Mouse (Mus musculus) retina, postnatal 1 day (tissue): Measurements from ENCODE around the gene Gm20767.
"Not testable (repeated sequence)": the region's sequence is repeated elsewhere in the genome, so short reads cannot be mapped to it uniquely, and the experiment has no call there.

Source experiments
- DNase-seq: peaks from one replicate; pipeline ENCODE4 v3.0.0-alpha.2; 2012

Gene Gm20767

GRCm38 (mm10) chr13:120139946-120140345, at the start of gene Gm20767:
TSS of gene Gm20767 (plus strand) at chr13:120140246.
- DNase-seq, result not testable (repeated sequence)

DNA sequence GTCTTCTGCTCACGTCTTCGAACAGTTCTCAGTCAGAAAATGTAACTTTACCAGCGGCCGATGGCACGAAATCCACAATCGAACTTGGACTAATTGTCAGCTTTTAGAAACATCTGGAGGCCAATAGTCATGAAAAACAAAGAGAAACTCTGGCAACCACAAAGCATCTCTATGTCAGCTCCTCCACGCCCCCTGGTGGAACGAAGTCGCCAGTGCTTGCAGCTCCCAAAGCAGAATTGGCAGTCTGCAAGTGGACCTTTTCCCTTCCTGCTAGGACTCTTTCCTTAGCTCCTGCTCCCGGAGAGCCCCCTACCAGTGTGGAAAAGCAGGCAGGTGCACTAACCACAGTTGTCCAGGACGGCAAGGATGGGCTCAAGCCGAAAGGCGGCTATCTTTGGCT, 47.1 kb upstream of the Gm20767 start:
- not testable (repeated sequence) for DNase-seq

DNA sequence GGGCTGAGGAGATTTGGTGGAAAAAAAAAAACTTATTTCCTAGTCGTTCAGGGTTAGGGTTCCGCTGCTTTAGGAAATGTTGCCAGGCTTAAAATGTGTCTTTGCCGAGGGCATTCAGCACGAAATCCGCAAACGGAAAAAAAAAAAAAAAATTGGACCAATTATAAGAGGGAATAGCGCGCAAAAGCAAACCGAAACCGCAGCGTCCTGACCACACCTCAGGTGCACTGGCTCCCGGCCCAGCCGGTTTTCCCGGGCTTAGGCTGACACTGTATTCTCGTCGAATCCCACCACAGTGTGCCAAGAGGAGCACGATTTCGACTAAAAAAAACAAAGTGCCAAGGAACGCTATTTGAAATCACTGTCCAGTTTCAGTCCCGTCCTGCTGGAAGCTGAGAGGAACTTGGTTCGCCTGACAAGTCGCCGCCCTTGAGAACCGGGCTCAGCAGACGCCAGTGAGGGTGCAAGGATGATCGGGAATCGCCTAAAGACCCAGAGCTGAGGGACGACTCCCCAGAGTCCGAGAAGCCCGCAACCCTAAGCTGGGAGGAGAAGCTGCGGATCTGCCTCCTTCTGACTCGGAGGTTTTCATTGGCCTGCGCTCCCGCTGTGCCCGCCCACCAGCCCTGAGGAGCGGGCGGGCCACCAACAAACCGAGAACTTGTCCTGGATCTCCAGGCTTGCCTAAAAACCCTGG, 43.7 kb upstream of the Gm20767 start:
- DNase-seq, result peak; percentile 23

- not testable (repeated sequence) for DNase-seq
Observed at GRCm38 (mm10) chr13:120096938-120097256, 43.1 kb upstream of the Gm20767 start.

- not testable (repeated sequence) for DNase-seq
Observed at GRCm38 (mm10) chr13:120099327-120099726, 40.7 kb upstream of the Gm20767 start.

- not testable (repeated sequence) for DNase-seq
Observed at GRCm38 (mm10) chr13:120106504-120106903, 33.5 kb upstream of the Gm20767 start.

DNA sequence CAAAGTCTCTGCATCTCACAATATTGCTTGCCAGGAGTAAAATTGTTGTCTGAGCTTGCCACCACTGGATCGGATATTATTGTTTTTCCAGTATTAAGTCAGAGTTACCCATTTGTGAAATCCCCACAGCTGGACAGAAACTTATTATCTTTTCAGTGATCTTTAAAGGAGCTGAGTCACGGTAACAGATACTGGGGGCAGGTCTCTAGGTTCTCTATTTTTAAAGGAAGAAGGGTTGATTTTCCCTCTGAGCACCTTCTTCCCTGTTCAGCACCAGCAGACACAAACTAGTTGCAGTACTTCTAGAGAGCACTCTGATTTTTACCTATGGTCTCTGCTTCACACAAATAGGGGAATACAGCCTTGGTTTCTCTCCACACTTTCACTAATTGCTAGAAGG, 33.0 kb upstream of the Gm20767 start:
- DNase-seq, result not testable (repeated sequence)

- DNase-seq, result not testable (repeated sequence)
Observed at GRCm38 (mm10) chr13:120142348-120142747, 2.3 kb downstream of the Gm20767 start.

DNA sequence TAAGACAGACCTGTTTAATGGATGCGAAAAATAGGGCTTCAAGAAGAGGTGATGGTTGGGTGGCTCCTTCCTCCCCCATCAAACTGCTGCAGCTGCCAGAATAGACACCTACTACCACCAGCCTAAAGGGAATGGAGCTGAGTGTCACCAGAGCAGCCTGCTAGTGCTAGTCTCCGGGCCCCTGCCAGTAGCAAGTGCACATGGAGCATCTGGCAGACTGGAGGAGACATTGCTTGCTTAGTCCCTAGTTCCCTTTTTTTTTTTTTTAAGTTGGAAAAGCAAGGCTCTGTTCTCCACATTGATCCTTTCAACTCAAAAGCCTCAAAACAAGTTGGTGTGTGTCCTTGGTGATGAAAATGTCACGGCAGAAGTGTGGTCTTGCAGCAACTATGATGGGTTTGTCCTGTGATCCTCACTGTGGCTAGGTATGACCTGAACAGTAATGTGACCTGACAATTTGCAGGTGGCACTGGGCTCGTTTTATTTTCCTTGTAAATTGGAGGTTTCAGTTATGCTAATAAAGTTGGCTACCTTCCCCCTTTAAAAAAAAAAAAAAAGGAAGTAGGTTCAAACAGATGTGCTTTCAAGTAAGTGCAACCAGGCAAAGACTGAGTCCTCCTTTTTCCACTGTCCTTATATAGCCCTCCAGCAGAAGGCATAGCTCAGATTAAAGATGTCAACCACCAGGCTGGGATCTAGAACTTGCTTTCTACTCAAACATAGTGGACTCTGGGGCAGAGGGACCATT, 9.8 kb downstream of the Gm20767 start:
- DNase-seq, result not testable (repeated sequence)

DNA sequence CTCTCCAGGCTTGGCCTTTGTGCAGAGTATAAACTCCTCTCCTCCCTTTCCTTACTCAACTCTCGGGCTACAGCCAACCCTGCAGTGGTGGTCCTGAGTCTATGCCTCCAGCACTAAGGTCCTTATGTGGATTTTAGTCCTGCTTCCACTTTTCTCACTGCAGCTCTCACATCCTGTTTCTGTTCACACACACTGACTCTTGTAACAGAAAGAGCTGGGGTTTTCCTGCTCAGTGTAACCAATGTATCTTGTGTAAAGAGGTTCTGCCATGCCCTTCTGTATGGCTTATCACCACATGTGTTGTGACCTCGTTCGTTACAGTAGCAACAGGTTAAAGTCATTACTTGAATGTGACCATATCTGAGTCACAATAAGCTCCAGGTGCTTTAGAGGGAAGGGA, 10.5 kb downstream of the Gm20767 start:
- not testable (repeated sequence) for DNase-seq

DNA sequence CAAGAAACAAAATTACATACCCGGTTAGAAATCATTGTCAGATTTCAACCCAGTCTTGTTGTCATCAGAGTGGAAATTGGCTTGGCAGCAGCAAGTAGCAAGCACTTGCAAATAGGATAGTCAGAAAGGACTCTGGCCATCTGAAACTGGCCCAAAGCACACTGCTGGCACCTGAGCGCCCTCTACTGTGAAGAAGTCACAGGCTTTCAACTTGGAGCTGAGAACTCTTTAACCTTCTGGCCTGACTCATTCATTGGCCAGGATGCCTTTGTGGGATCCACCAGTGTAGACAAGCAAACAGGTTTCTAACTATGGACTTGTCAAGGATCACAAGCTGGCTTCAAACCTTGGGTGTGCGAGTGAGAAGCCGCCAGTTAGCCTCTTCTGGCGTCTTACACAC, 28.3 kb downstream of the Gm20767 start:
- DNase-seq, result not testable (repeated sequence)

DNA sequence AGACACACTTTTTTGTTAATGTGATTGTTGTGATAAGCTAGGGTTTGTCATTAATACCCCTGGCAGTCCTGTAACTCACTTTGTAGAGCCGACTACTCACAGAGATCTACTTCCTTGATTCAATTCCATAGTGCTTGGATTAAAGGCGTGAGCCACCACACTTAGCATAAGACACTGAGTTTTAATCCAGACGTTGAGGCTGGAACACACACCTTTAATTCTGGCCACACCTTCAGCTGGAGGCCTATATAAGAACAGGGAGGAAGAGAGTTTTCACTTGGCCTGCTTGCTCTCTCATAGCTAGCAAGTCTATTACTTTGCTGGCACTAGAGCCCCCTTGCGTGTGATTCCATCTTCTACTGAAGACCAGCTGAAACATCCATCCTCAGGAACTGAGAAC, 32.1 kb downstream of the Gm20767 start, which contains the start of gene Gm21818:
Gene Gm21818, plus strand, starts transcription at position 301 of the 400 bp plus-strand sequence.
- DNase-seq, result not testable (repeated sequence)

DNA sequence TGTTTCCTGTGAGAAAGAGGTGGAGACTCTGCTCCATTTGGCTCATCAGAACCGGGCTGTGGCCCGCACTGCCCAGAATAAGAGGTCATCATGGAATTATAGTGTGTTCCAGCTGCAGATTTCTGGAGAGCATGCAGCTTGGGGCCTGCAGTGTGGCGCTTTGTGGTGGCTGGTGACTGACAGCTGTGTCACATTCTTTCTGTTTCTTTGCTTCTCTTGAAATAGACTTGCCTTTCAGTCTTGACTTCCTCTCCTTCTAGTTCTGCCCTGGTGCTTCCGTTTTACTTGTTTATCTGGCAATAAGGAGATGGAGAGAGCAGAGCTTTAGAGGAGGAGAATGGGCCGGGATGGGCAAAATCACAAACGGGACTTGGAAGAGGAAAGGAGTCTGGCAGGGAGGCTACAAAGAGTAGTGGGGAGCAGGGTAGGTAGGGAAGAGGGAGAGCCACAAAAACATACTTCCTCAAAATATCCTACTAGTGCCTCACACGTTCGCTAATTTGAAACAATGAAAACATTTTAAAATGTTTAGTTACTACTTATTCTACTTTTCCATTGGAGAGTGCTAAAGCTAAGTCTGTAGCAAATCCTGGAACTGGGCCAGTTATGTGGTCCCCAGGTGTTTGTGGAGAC, 56.3 kb downstream of the Gm20767 start:
- DNase-seq, result not testable (repeated sequence)
